Mouse (Mus musculus): ENCODE results near the gene Tfdp2. TPM values are rescaled to one million over a fixed set of nuclear protein-coding genes. Genes with fewer than 3 reads are reported as not detected.

The Tfdp2 gene
- polyA plus RNA-seq, 1 experiment from 2014 or later, result 68.4 TPM

DNA sequence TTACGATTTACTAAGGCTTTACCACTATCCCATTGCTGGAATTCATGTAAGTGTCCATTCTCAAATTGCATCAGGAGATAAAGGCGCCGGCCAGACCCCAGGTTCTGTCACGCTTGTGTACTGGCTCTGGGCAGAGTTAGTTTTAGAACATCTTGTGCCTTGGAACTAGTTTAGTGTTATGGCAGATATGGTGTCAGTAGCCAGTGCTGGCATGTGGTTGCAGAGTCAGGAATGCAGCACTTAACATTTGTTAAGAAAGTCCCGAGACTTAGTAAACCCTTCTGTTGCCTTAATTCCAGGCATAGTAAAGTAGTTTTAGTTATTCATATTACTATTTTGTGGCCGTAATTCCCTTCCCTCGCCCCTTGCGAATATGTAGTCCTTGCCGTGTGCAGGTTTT, 1.7 kb downstream of the Tfdp2 start:
- H3K36me3 ChIP-seq, result 0 out of 2 replicates have a peak, but pooled peaks cover 3% of the 10 kb centered on the region
- H3K4me3 ChIP-seq, result peak overlapping the region; percentile 91
- H3K4me1 ChIP-seq (replicated peaks), result peaks cover 27% of the 10 kb centered on the region
- no peak for DNase-seq (ENCODE audit: low spot score)
- WGBS, result 78% methylated on average over 9 of the region's 9 CpGs
- no peaks in the 10 kb centered on the region for H3K9me3 ChIP-seq
- H3K27ac ChIP-seq, result no peak overlapping the region
- H3K27me3 ChIP-seq (ENCODE audit: insufficient read depth, poor library complexity, severe bottlenecking), result no peaks in the 10 kb centered on the region

GRCm38 (mm10) chr9:96203663-96204062, 7.6 kb downstream of the Tfdp2 start:
- Histone ChIP-seq H3K9me3 (no peaks in the 10 kb centered on the region), H3K27me3 (ENCODE audit: insufficient read depth, poor library complexity, severe bottlenecking) (no peaks in the 10 kb centered on the region), H3K36me3 (peaks cover 26% of the 10 kb centered on the region), H3K4me1 (replicated peaks) (no peaks in the 10 kb centered on the region), H3K4me3 (no peak overlapping the region), H3K27ac (no peak overlapping the region)
- DNase-seq (ENCODE audit: low spot score), result no peak
- 98% methylated on average over 3 of the region's 3 CpGs for WGBS

GRCm38 (mm10) chr9:96207428-96207827, 11.4 kb downstream of the Tfdp2 start:
- Histone ChIP-seq H3K27me3 (ENCODE audit: insufficient read depth, poor library complexity, severe bottlenecking) (no peaks in the 10 kb centered on the region), H3K9me3 (no peaks in the 10 kb centered on the region), H3K4me3 (no peak overlapping the region), H3K27ac (no peak overlapping the region), H3K36me3 (peaks cover 26% of the 10 kb centered on the region), H3K4me1 (replicated peaks) (no peaks in the 10 kb centered on the region)
- 95% methylated on average over 3 of the region's 3 CpGs for WGBS
- no peak for DNase-seq (ENCODE audit: low spot score)

- no peaks in the 10 kb centered on the region for H3K27me3 ChIP-seq (ENCODE audit: insufficient read depth, poor library complexity, severe bottlenecking)
These were observed 17.1 kb downstream of the Tfdp2 start for GRCm38 (mm10) chr9:96213036-96213645.

GRCm38 (mm10) chr9:96214171-96214570, 18.1 kb downstream of the Tfdp2 start:
- whole genome bisulfite sequencing, result 88% methylated on average over 2 of the region's 2 CpGs
- Histone ChIP-seq H3K4me3 (no peak overlapping the region), H3K27me3 (ENCODE audit: insufficient read depth, poor library complexity, severe bottlenecking) (no peaks in the 10 kb centered on the region), H3K9me3 (no peaks in the 10 kb centered on the region), H3K27ac (no peak overlapping the region), H3K36me3 (peaks cover 9% of the 10 kb centered on the region; the same call in 1 of the 2 replicates), H3K4me1 (replicated peaks) (peaks cover 7% of the 10 kb centered on the region; the same call in 1 of the 2 replicates)
- DNase-seq (ENCODE audit: low spot score), result no peak

More at GRCm38 (mm10) chr9:96213036-96213645, 17.1 kb downstream of the Tfdp2 start:
- no peaks in the 10 kb centered on the region for H3K9me3 ChIP-seq
- peaks cover 10% of the 10 kb centered on the region; the same call in 1 of the 2 replicates for H3K36me3 ChIP-seq
- DNase-seq (ENCODE audit: low spot score), result no peak
- no peak overlapping the region for H3K27ac ChIP-seq
- 90% methylated on average over 3 of the region's 3 CpGs for whole genome bisulfite sequencing
- H3K4me3 ChIP-seq, result no peak overlapping the region
- no peaks in the 10 kb centered on the region for H3K4me1 ChIP-seq (replicated peaks)

DNA sequence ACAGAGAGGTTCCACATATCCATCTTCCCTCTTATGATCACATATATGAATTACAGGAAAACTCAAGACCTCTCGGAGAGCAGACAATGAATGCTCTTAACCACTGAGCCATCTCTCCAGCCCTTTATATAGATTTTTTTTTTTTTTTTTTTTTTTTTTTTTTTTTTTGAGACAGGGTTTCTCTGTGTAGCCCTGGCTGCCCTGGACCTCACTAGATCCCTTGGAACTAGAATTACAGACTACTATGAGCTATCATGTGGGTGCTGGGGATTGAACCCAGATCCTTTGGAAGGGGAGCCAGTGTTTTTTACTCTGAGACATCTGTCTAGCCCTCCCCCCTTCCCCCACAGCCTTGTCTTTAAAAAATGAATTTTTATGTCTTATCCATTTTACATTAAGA, 21.2 kb downstream of the Tfdp2 start:
- Histone ChIP-seq H3K4me3 (no peak overlapping the region), H3K27ac (no peak overlapping the region), H3K27me3 (ENCODE audit: insufficient read depth, poor library complexity, severe bottlenecking) (no peaks in the 10 kb centered on the region), H3K9me3 (no peaks in the 10 kb centered on the region), H3K4me1 (replicated peaks) (peaks cover 11% of the 10 kb centered on the region; the same call in 1 of the 2 replicates), H3K36me3 (peaks cover 9% of the 10 kb centered on the region; the same call in 1 of the 2 replicates)
- 92% methylated on average over 1 of the region's 1 CpGs for WGBS
- DNase-seq (ENCODE audit: low spot score), result no peak

- Histone ChIP-seq H3K9me3 (no peaks in the 10 kb centered on the region), H3K4me1 (replicated peaks) (peaks cover 11% of the 10 kb centered on the region; the same call in 1 of the 2 replicates), H3K27me3 (ENCODE audit: insufficient read depth, poor library complexity, severe bottlenecking) (no peaks in the 10 kb centered on the region), H3K27ac (no peak overlapping the region), H3K4me3 (no peak overlapping the region), H3K36me3 (peaks cover 9% of the 10 kb centered on the region; the same call in 1 of the 2 replicates)
- no peak for DNase-seq (ENCODE audit: low spot score)
These were observed 21.7 kb downstream of the Tfdp2 start for GRCm38 (mm10) chr9:96217799-96218198.

DNA sequence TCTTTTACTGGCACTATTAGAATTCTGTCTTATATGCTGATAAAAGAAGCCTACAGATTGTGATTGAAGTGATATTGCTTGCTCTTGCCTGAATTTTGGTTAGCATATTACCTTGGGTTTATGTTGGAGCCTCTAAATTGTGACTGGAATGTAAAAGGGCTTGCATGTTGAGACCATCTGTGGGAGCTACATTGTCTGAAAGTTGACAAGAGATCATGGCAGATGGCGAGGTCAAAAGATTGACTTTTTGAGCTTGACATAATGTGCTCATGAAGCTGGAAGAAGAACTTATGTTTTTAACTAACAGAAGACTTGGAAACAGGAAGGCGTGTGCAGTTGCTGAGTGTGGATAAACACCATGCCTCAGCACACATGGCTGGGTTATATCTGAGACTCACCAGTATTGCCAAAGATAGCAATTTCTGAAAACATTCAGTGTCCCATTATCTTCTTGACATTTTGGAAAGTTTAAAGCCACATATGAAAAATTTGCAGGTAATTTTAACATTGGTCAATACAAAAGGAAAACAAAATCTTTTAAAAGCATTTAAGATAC, 23.1 kb downstream of the Tfdp2 start:
- Histone ChIP-seq H3K27me3 (ENCODE audit: insufficient read depth, poor library complexity, severe bottlenecking) (no peaks in the 10 kb centered on the region), H3K4me1 (replicated peaks) (peaks cover 11% of the 10 kb centered on the region; the same call in 1 of the 2 replicates), H3K27ac (no peak overlapping the region), H3K4me3 (no peak overlapping the region), H3K9me3 (no peaks in the 10 kb centered on the region), H3K36me3 (peaks cover 8% of the 10 kb centered on the region; the same call in 1 of the 2 replicates)
- peak; percentile 27 for DNase-seq (ENCODE audit: low spot score)
- 49% methylated on average over 2 of the region's 2 CpGs for WGBS

GRCm38 (mm10) chr9:96220419-96220818, 24.3 kb downstream of the Tfdp2 start:
- Histone ChIP-seq H3K4me3 (no peak overlapping the region), H3K27ac (0 out of 2 replicates have a peak overlapping the region, but pooled peaks have one; percentile 29), H3K9me3 (no peaks in the 10 kb centered on the region), H3K36me3 (no peaks in the 10 kb centered on the region), H3K27me3 (ENCODE audit: insufficient read depth, poor library complexity, severe bottlenecking) (no peaks in the 10 kb centered on the region), H3K4me1 (replicated peaks) (peaks cover 11% of the 10 kb centered on the region; the same call in 1 of the 2 replicates)
- DNase-seq (ENCODE audit: low spot score), result no peak

DNA sequence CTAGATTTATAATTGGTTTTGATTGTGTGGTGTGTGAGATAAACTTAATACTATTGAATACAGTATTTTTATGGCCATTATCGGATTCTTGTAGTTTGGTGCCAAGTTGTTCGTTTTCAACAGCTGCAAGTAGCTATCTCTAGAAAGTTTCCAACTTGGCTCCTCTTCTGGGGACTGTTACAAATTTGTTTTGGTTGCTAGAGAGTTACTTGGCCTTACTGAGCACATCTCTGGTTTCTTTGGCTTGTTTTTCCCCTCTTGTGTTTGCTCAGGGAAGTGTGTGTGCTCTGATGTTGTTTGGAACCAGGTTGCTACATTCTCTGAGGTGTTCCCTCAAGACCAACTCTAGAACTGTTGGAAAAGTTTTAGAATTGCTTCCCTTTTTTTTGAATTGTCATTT, 27.2 kb downstream of the Tfdp2 start:
- H3K27ac ChIP-seq, result no peak overlapping the region
- DNase-seq (ENCODE audit: low spot score), result no peak
- H3K27me3 ChIP-seq (ENCODE audit: insufficient read depth, poor library complexity, severe bottlenecking), result no peaks in the 10 kb centered on the region
- H3K4me1 ChIP-seq (replicated peaks), result peaks cover 10% of the 10 kb centered on the region; the same call in 1 of the 2 replicates
- no peaks in the 10 kb centered on the region for H3K9me3 ChIP-seq
- whole genome bisulfite sequencing, result 90% methylated on average over 2 of the region's 2 CpGs
- no peaks in the 10 kb centered on the region for H3K36me3 ChIP-seq
- H3K4me3 ChIP-seq, result no peak overlapping the region

DNA sequence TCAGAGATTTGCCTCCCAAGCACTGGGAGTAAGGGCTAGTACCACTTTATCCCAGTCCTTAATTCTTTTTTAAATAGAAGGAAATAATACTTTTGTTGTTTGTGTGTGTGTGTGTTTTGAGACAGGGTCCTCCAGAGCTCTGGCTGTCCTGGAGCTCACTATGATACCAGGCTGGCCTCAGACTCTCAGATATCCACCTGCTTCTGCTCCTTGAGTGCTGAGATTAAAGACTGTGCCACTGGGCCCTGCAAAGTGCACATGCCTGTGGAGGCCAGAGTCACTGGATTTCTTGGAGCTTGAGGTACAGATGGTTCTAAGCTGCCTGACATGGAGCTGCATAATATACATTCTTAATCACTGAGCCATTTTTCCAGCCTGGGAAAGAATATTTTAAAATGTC, 32.2 kb downstream of the Tfdp2 start:
- peaks cover 4% of the 10 kb centered on the region; the same call in 1 of the 2 replicates for H3K4me1 ChIP-seq (replicated peaks)
- DNase-seq (ENCODE audit: low spot score), result no peak
- no peak overlapping the region for H3K4me3 ChIP-seq
- no peaks in the 10 kb centered on the region for H3K36me3 ChIP-seq
- H3K27ac ChIP-seq, result no peak overlapping the region
- no peaks in the 10 kb centered on the region for H3K9me3 ChIP-seq
- no peaks in the 10 kb centered on the region for H3K27me3 ChIP-seq (ENCODE audit: insufficient read depth, poor library complexity, severe bottlenecking)

GRCm38 (mm10) chr9:96230271-96230670, 34.2 kb downstream of the Tfdp2 start:
- no peak for DNase-seq (ENCODE audit: low spot score)

DNA sequence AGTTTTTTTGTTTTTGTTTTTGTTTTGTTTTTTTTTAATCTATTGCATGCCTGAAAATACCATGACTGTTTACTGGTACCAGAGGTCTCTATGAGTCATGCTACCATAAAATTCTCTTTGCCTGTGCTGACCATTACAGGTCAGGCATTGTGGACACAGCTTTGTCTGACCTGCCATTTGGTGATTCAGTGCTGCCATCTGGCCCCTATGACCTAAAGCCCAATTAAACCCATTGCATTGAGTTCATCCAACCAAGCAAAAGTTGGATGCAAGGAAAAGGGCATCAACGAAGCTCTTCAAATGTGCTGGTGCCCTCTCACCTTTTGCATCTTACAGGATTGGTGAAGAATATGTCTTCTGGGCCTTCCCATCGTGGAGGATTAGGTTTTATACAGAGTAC, 39.4 kb downstream of the Tfdp2 start:
- Histone ChIP-seq H3K27me3 (ENCODE audit: insufficient read depth, poor library complexity, severe bottlenecking) (no peaks in the 10 kb centered on the region), H3K4me1 (replicated peaks) (peaks cover 15% of the 10 kb centered on the region; the same call in 1 of the 2 replicates), H3K9me3 (no peaks in the 10 kb centered on the region), H3K36me3 (no peaks in the 10 kb centered on the region), H3K4me3 (no peak overlapping the region), H3K27ac (no peak overlapping the region)
- no peak for DNase-seq (ENCODE audit: low spot score)
- WGBS, result 48% methylated on average over 2 of the region's 2 CpGs

More at GRCm38 (mm10) chr9:96230271-96230670, 34.2 kb downstream of the Tfdp2 start:
- Histone ChIP-seq H3K4me1 (replicated peaks) (peaks cover 4% of the 10 kb centered on the region; the same call in 1 of the 2 replicates), H3K27me3 (ENCODE audit: insufficient read depth, poor library complexity, severe bottlenecking) (no peaks in the 10 kb centered on the region), H3K27ac (no peak overlapping the region), H3K36me3 (no peaks in the 10 kb centered on the region), H3K9me3 (no peaks in the 10 kb centered on the region), H3K4me3 (no peak overlapping the region)
- WGBS, result 33% methylated on average over 2 of the region's 2 CpGs
